Mouse (Mus musculus) lung, postnatal 25 days (tissue): ENCODE data around the gene Fnbp1.

Experiments
- DNase-seq: peaks from one replicate; pipeline ENCODE4 v3.0.0; 2022; ENCODE audit warnings: low spot score

Gene Fnbp1

DNA sequence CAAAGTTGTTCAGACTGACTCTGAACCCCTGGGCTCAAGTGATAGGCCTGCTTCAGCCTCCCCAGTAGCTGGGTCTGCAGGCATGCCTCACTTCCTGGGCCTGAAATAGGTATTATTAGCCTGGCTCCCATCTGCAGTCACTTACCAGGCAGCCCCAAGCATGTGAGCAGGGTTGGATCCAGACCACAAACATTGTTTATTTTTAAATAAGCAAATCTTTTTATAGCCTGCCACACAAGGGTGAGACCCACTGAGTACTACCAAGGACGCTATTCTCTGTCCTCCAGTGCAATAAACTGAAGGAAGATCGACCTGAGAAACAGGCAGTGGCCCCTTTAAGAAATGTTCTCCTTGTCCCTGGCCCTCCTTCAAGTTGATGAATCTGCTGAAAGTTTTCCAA is 17.1 kb downstream of the Fnbp1 start:
- no peak for DNase-seq

DNA sequence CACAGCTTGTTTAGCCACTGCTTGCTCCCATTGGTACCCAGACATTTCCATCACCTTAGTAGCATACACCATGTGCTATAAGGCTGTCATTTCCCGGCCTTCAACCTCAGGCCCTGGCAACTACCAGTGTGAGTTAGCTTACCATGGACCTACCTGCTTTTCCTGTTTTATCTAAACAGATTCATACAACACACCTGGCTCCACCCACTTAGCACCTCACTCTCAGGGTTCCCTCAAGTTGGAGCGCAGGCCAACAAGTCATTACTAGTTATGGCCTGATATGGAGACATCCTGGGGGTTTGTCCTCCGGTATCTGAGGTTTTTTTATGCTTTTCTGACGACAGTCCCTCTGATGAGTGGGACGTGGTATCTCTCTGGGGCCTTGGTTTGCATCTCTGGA is 18.3 kb downstream of the Fnbp1 start:
- no peak for DNase-seq

- DNase-seq = no peak
Observed at GRCm38 (mm10) chr2:31122806-31123205, 19.0 kb downstream of the Fnbp1 start.

GRCm38 (mm10) chr2:31121131-31121693 is 20.6 kb downstream of the Fnbp1 start:
- DNase-seq = no peak

- DNase-seq = no peak
Observed at GRCm38 (mm10) chr2:31119795-31120194, 22.0 kb downstream of the Fnbp1 start.

DNA sequence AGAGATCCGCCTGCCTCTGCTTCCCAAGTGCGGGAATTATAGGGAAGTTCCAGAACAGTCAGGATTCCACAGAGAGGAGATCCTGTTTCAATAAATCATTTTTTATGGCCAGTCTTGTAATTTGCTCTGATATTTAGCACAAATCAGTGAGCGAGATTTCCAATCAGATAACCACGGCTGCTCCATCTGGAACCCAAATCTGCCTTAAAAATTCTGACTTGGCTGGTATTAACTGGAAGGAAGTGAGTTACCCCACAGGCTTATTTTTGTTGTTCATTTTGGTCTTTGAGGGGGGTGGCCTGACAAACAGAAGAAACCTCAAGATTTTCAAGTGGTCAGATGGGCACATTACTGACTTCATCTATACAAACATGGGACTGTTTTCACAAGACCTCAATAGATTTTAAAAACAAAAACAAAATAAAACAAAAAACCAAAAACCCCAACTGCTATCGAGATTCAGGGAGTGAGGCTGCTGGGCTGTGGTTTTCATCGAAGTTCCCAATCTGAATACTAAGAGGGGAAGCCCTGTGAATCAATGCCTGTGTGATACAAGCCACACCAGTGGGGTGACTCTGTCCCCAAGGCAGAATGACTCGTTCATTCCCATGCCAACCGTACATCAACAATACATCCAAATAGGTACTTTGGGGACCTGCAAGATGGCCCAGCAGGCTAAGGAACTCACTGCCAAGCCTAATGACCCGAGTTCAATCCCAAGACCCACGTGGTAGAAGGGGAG is 23.0 kb downstream of the Fnbp1 start:
- DNase-seq = no peak

DNA sequence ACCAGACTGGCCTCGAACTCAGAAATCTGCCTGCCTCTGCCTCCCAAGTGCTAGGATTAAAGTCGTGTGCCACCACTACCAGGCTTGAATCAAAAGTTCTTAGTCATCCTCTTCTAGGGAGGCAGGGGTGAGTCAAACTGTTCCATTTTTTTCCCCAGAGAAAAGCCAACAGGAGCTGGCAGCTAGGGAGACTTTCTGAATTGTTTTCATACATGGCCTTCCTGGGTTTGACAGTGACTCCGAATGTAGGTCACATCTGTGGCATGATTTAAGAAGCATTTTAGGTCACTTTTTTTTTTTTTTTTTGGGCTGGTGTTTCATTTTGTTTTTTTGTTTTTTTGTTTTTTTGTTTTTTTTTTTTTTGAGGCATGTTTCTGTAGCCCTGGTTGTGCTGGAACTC is 23.6 kb downstream of the Fnbp1 start:
- no peak for DNase-seq

DNA sequence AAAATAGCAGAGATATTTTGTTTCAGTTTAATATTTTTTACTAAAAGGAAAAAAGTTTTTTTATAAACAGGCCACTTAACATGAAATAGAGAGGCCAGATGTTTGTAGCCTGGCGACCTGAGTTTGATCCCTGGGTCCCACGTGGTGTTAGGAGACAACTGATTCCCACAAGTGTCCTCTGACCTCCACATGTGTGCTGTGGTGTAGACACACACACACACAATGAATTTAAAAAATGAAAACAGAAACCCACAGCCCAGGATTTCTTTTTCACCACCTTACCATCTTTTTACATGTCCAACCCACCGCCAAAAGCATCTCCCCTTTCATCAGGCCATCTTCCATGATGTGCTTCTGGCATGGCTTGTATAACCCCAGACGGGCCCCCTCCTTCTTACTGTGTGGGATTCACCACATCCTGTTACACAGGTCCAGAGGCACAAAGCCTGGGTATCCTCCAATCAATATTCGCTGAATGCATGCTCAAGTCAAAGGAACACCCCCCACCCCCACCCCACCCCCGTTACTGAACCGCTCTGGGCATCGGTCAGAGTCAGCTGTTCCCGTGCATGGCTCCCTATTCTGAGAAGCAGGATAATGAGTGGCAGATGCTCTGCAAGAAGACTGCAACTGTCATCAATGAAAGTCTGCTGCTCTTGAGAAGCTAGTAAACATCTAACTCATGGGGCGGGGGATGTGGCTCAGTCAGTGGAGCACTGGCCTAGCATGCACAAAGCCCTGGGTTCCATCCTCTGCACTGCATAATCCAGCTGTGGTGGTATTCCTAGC is 25.7 kb downstream of the Fnbp1 start:
- no peak for DNase-seq

- DNase-seq = no peak
Observed at GRCm38 (mm10) chr2:31115091-31115942, 26.5 kb downstream of the Fnbp1 start.

- DNase-seq = no peak
Observed at GRCm38 (mm10) chr2:31114205-31114604, 27.6 kb downstream of the Fnbp1 start.

DNA sequence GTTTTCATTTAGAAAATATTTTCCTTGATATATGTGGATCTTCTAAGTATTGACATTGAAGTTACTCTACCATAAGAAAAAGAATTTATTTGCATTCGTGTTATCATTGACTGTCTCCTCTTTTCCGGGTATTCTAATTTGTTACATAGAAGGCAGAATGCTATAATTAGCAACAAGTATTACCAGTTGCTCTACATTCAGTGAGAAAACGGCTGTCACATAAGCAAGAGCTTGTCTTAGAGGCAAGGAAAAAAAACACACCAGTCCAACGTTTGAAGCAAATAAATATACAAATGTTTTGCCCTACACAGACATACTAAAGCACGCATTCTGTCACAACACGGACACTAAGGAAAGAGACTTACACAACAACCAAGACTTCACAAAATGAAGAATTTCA is 30.1 kb downstream of the Fnbp1 start:
- DNase-seq = no peak

DNA sequence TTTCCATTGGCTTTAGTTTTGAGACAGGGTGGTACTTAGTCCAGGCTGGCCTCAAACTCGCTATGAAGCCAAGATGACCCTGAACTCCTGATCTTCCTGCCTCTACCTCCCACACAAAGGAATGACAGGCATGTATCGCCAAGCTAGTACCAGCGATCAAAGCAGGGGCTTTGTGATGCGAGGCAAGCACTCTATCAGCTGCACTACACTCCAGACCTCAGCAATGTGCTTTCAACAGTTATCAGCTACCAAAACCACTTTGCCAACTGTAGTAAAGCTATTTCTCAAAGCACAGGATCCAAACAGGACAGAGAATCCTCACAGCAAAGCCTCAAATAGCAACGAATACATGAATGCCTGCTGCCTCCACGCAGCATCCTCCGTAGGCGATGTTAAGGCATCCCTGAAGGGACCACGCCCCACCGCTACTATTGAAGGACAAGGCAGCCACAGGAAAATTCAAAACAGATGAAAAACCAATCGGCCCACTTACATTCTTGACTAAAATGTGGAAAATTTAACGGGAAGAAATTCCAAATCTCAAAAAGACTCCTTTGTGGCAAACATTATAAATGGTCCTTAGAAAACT is 31.8 kb downstream of the Fnbp1 start:
- DNase-seq = no peak

DNA sequence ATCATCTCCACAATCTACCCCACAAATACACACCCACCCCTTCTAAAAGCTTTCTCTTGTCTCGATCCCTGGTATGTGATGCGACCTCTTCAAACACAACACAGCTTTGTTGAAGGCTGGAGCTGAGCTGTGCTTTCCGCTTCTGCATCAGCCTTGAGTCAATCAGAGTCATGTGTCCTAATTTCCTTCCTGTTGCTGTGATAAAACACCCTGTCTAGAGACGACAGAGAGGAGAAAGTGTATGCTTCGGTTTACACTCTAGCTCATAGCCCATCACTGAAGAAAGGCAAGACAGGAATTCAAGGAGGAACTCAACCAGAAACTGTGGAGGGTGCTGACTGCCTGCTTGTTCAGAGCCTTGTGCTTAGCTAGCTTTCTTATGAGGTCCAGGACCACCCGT is 33.6 kb downstream of the Fnbp1 start:
- no peak for DNase-seq

- no peak for DNase-seq
Observed at GRCm38 (mm10) chr2:31106621-31107320, 35.0 kb downstream of the Fnbp1 start.

GRCm38 (mm10) chr2:31106004-31106403 is 35.8 kb downstream of the Fnbp1 start:
- no peak for DNase-seq

DNA sequence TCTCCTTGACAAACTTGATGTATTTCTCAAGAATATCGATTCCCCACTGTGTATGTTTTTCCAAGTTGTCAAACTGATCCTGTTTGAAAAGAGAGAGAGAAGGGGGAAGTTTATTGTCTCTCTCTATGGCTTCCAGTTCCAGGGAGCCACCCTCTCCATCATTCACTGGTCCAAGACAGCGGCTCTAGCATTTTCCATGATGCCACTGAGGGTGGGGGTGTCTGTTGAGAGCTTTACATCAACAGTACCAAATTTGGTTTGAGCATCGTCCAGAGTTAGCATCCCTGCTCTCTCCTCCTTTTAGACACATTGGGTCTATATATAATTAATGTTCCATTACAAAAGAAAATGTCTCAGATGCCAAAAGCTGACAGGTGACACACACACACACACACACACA is 36.5 kb downstream of the Fnbp1 start:
- DNase-seq = no peak

DNA sequence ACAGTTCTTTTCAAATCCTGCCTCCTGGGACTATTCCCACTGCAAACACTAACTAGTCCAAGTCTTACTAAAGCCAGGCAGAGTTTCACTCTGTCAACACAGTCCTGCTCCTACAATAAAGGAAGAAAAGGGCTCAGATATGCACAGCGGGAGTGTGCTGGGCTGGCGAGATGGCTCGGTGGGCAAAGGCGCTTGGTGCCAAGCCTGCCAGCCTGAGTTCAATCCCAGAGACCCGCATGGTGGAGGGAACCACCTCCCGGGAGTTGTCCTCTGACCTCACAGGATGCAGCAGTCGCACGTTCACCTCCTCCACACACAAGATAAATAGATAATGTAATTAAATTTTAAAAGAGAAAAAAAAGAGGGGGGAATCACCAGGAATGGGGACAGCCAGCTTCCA is 38.5 kb downstream of the Fnbp1 start:
- no peak for DNase-seq

- DNase-seq = no peak
Observed at GRCm38 (mm10) chr2:31101285-31101684, 40.5 kb downstream of the Fnbp1 start.

DNA sequence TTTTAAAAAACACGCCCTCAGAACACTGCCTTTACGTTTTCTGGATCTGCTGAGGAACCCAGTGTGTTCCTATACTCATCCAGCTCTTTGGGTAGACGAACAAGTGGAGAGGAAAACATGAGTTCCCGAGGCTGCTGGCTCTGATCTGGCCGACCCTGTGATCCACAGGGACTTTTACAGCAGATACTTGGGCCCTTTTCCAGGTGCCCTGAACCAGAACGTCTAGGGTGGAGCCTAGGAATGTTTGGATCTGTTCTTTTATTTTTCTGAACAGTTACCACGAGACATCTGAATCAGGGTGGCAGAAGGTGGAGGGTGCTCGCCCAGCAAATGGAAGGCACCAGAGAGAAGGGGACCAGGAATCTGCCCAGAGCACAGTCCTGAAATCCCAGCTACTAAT is 42.7 kb downstream of the Fnbp1 start:
- DNase-seq = no peak

- no peak for DNase-seq
Observed at GRCm38 (mm10) chr2:31098616-31099015, 43.2 kb downstream of the Fnbp1 start.

DNA sequence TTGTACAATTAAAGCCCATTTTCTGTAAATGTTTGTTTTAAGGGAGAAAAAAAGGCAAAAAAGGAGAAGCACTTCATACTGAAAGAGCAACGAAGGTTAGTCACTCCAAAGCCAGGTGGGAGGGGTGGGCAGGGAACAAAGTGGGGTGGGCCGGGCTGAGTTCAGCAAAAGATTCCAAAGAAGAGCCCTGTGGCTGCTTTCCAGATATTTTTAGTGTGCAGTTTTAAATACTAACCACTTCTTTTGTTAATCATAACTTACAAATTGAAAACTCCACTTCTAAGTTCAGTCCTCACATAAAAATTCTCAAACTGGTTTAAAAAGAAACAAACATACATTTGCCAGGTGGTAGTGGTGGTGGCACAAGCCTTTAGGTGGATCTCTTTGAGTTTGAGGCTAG is 44.5 kb downstream of the Fnbp1 start:
- DNase-seq = no peak
